Mouse (Mus musculus): ENCODE data around the gene Gm17693. TPM values are rescaled to one million over a fixed set of nuclear protein-coding genes. Genes with fewer than 3 reads are reported as not detected.
"Not testable (repeated sequence)": the region's sequence is repeated elsewhere in the genome, so short reads cannot be mapped to it uniquely, and the experiment has no call there.

The Gm17693 gene
- not detected in 2 replicates for polyA plus RNA-seq (2015; fragmentation: Nextera tagmentation; extraction: Ambion mirVana)

DNA sequence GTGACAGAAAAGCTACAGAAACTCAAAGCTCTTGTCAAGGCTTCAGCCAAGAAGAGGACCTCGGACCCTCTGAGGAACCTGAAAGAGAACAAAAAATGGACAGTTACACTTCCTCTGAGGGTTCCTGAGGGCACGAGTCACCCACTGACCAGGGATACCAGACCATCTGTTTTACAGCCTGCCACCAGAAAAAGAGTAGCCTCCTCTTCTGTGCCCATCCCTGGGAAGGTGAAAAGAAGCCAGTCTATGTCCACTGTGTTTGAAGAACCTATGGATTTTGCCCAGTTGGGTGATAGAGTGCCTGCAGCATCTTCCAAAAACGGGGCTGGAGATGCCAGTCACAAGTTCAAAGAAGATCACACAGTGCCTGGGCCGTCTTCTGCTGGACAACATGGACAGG is at the start of gene Gm17693:
Gene Gm17693 (plus strand): TSS at position 301 of the 400 bp plus-strand sequence.
- H3K4me3 ChIP-seq; H3K4me1 ChIP-seq; H3K27ac ChIP-seq; H3K36me3 ChIP-seq (ENCODE audit: poor library complexity, severe bottlenecking); ATAC-seq; H3K4me2 ChIP-seq; H3K9ac ChIP-seq; H3K9me3 ChIP-seq (replicated peaks); H3K27me3 ChIP-seq: not testable (repeated sequence)
- no CpG with 5 or more reads among the region's 4 CpGs for WGBS
